Mouse (Mus musculus) ZHBTc4 (cell line): ENCODE results near the gene Zfp641.
A peak's percentile ranks its signal among the peaks of the same experiment; 100 is the strongest.

Experiments
- DNase-seq: peaks from one replicate; pipeline ENCODE4 v3.0.0-alpha.2; 2011; ENCODE audit warnings: low read depth, low spot score

The Zfp641 gene

DNA sequence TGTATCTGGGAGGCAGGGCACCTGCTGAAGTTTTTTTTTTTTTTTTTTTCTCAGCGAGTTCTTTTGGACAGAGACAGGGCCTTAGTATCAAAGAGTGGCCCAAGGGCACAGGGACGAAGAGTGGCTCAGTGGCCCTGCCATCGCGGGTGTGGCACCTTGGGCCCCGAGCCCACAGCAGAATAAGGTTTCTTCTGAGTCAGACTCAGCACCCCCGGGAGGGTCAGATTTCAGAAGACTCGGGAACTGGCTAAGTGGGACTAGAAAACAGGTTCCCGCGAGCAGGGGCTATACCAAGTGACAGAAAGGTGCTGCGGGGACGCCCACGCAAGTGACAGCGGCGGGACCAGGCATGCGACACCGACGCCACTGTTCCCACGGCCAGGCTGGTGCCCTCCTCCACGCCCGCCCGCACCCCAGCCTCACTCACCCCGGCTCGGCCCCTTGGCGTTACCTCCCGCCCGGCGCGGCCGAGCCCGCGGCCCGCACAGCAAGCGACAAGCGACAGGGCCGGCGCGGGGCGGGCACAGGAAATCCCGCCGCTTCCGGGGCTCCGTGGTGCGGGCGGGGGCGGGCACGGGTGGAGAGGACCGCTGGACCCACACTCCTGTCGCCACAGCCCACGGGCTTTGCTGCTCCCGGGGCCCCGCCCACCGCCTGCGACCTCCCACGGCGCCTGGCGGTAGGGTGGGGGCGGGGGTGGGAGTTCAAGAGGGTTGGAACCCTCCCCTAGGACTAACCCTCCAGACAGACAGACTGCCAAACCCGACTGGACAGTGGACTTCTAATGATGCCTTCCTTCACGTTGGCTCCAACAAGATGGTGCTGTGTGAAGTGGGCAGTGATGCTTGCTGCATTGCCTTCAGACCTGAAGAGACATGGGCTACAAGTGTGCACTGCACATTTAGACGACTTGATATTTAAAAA is at the start of gene Zfp641:
Gene Zfp641 (minus strand): TSS at position 534 of the 924 bp plus-strand sequence.
- peak; percentile 30 for DNase-seq

DNA sequence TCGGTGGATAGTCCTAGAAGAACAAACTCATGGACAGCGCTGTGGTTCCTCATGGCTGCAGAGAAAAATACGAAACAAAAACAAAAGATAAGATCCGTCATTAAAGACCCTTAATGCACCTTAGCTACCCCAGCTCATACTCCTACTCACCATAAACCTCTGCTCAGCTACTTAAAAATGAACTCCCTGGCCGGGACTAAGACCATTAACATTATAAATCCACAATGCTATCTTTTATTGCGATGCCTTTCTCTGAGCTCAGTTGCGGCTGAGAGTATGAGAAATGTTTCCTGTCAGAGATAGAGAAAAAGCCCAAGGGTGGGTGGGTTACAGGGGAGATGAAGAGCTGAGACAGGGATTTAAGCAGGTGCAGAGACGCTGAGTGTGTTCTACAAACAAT is 44.9 kb upstream of the Zfp641 start, which contains the start of gene Olfr284:
Gene Olfr284 (minus strand): TSS at position 101 of the 400 bp plus-strand sequence.
- no peak for DNase-seq

GRCm38 (mm10) chr15:98317177-98317724 is 21.3 kb upstream of the Zfp641 start, which contains the start of gene Olfr285:
TSS of gene Olfr285 (minus strand) at chr15:98317353.
- no peak for DNase-seq

DNA sequence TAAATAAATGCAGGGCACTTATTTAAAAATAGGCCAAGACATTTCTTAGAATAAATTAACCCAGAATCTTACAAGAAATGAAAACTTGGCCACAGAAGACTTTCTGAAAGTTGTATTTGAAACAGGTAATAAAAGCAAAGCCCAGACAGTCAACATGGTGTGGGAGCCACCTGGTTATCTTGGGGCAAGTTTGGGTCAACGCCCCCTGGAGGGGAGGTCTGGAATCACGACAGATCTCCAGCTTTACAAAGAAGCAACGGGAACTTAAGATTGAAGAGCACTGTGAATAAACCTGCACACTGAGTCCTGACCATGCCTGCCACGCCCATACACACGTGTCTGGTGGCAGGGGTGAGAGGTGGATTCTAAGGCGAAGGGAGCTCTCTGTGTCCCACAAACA is 19.7 kb upstream of the Zfp641 start:
- DNase-seq: peak; percentile 47

GRCm38 (mm10) chr15:98293651-98294050 is 2.3 kb downstream of the Zfp641 start:
- no peak for DNase-seq

- DNase-seq: peak; percentile 9
Observed at GRCm38 (mm10) chr15:98288566-98288965, 7.4 kb downstream of the Zfp641 start.

DNA sequence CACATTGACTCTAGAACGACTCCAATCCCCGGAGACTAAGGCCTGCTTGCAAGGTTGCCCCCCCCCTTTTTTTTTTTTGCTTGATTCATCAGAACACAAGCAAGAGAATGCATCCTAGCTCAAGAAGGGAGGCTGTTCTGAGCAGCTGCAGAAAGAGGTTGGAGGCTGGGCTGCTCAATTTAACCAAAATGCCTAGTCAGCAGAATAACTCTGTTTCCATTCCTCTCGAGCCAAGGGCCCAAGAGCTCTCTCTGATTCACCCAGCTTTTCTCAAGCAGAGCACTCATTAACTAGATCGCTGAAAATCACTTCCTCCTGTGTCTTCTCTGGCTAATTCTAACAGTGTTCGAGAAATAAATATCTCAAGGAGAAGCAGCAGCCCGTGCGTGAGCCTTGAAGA is 9.5 kb downstream of the Zfp641 start:
- DNase-seq: no peak

- DNase-seq: no peak
Observed at GRCm38 (mm10) chr15:98257776-98258175, 38.2 kb downstream of the Zfp641 start.

DNA sequence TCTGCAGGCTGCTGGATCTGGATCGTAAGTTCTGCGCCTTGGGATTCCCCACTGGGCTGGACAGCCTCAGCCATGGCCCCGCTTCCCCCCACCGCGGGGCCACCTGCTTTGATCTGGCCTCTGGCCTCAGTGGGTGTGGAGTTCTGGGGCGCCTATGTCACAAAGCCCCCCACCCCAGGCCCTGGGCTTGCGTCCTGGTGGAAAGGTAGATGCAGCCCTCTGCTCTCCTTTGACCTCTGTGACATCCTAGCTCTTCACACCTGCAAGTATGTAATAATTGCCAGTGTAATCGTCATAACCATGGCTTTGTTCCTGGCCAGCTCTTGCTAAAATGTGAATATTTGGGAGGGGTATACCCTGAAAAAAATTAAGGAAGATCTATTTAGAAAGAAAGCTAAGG is 38.8 kb downstream of the Zfp641 start, which contains the start of gene H1fnt:
Gene H1fnt (minus strand): TSS at position 101 of the 400 bp plus-strand sequence.
- no peak for DNase-seq

GRCm38 (mm10) chr15:98256271-98256670 is 39.7 kb downstream of the Zfp641 start:
- no peak for DNase-seq
